Mouse (Mus musculus): Measurements from ENCODE around the gene Barhl1. TPM values are rescaled to one million over a fixed set of nuclear protein-coding genes. Genes with fewer than 3 reads are reported as not detected.

Barhl1 gene
- polyA plus RNA-seq (2014; fragmentation: Illumina TruSeq; extraction: RNeasy Lipid Tissue Mini Kit (QIAGEN cat#74804); ENCODE audit: low replicate concordance): not detected

DNA sequence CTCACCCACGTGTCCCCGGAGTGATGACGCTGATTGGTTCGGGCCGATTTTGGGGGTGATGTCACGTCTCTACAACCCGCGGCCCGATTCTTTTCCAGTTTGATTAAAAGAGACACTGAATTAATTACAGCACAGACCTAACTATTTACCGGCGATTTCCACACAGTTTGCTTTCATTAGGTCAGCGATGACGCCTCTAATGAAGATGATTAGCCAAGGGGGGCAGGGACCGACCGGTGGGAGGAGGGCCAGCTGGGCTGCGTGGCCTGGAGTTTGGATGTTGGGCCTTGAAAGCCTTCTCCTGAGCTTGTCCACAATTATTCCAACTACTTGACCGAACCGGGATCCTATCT is at the start of gene Barhl1:
TSS of gene Barhl1 (minus strand) at position 156 of the 353 bp plus-strand sequence.

Other genes starting within 250 kb of the Barhl1 start
- gene Spaca9, start 216.9 kb downstream of the Barhl1 start, polyA plus RNA-seq (2014; fragmentation: Illumina TruSeq; extraction: RNeasy Lipid Tissue Mini Kit (QIAGEN cat#74804); ENCODE audit: low replicate concordance): not detected
- gene Ak8, start 216.5 kb downstream of the Barhl1 start, polyA plus RNA-seq (2014; fragmentation: Illumina TruSeq; extraction: RNeasy Lipid Tissue Mini Kit (QIAGEN cat#74804); ENCODE audit: low replicate concordance): not detected
- gene Gtf3c4, start 76.3 kb downstream of the Barhl1 start, polyA plus RNA-seq (2014; fragmentation: Illumina TruSeq; extraction: RNeasy Lipid Tissue Mini Kit (QIAGEN cat#74804); ENCODE audit: low replicate concordance): 9.1 TPM
- gene Ddx31, start 76.3 kb downstream of the Barhl1 start, polyA plus RNA-seq (2014; fragmentation: Illumina TruSeq; extraction: RNeasy Lipid Tissue Mini Kit (QIAGEN cat#74804); ENCODE audit: low replicate concordance): 3.1 TPM
- not detected for gene Cfap77, start 138.4 kb upstream of the Barhl1 start, polyA plus RNA-seq (2014; fragmentation: Illumina TruSeq; extraction: RNeasy Lipid Tissue Mini Kit (QIAGEN cat#74804); ENCODE audit: low replicate concordance)
- 14.6 TPM for gene Ttf1, start 143.6 kb upstream of the Barhl1 start, polyA plus RNA-seq (2014; fragmentation: Illumina TruSeq; extraction: RNeasy Lipid Tissue Mini Kit (QIAGEN cat#74804); ENCODE audit: low replicate concordance)
- 20.7 TPM for gene Setx, start 207.5 kb upstream of the Barhl1 start, polyA plus RNA-seq (2014; fragmentation: Illumina TruSeq; extraction: RNeasy Lipid Tissue Mini Kit (QIAGEN cat#74804); ENCODE audit: low replicate concordance)